Mouse (Mus musculus) liver, embryonic 14.5 days (tissue): Measurements from ENCODE around the gene Ugt8a. TPM values are rescaled to one million over a fixed set of nuclear protein-coding genes. Genes with fewer than 3 reads are reported as not detected.

Experiments used
- ATAC-seq: fragments of 200-750 bp; cut with Nextera tagmentation; 2 replicates; pipeline ENCODE4 v1.8.0; 2017; ENCODE audit warnings: moderate number of reproducible peaks, mild to moderate bottlenecking, moderate library complexity; ENCODE audit not compliant: insufficient read depth
- DNase-seq, 3 experiments: peaks; one replicate each; pipeline ENCODE4 v3.0.0-alpha.2; 2012 to 2013; ENCODE audit warnings: low read depth in 3 of 3, low spot score in 3 of 3
- H3K27ac ChIP-seq: fragments of 300-500 bp; sonication (generic); 2 replicates; pipeline ENCODE4 v1.5.1; 2014; ENCODE audit warnings: moderate library complexity, mild to moderate bottlenecking, control low read depth, inconsistent platforms
- H3K27me3 ChIP-seq: fragments of 300-500 bp; sonication (generic); 2 replicates; pipeline ENCODE4 v1.6.1; 2014; ENCODE audit warnings: mild to moderate bottlenecking, low read length, moderate library complexity; ENCODE audit not compliant: control insufficient read depth, insufficient read depth
- H3K36me3 ChIP-seq: fragments of 300-500 bp; sonication (generic); replicated peaks from 2 replicates; pipeline ENCODE4 v1.6.1; 2014; ENCODE audit warnings: low read depth; ENCODE audit not compliant: control insufficient read depth, insufficient read depth
- H3K4me1 ChIP-seq, 2 experiments: fragments of 200-500 bp in 1 of 2; fragments of 300-500 bp in 1 of 2; sonication (generic) in 1 of 2; replicated peaks; 2 replicates each; pipeline ENCODE4 v1.6.1; 2012 to 2014; ENCODE audit warnings: antibody characterized with exemption in 1 of 2, inconsistent platforms in 1 of 2, low read length in 1 of 2; ENCODE audit not compliant: control insufficient read depth in 2 of 2, insufficient read depth in 2 of 2
- H3K4me2 ChIP-seq: fragments of 300-500 bp; sonication (generic); 2 replicates; pipeline ENCODE4 v1.6.1; 2014; ENCODE audit warnings: low read depth, mild to moderate bottlenecking, control low read depth, moderate library complexity
- H3K4me3 ChIP-seq, 2 experiments: fragments of 200-500 bp in 1 of 2; fragments of 300-500 bp in 1 of 2; sonication (generic) in 1 of 2; 2 replicates each; pipeline ENCODE4 v1.5.1; 2012 to 2014; ENCODE audit warnings: low read depth in 2 of 2, low read length in 2 of 2, mild to moderate bottlenecking in 2 of 2, control low read depth in 1 of 2, inconsistent platforms in 1 of 2, moderate library complexity in 1 of 2; ENCODE audit not compliant: insufficient read depth in 1 of 2
- H3K9ac ChIP-seq: fragments of 300-500 bp; sonication (generic); replicated peaks from 2 replicates; pipeline ENCODE4 v1.6.1; 2014; ENCODE audit warnings: mild to moderate bottlenecking, control low read depth, moderate library complexity
- H3K9me3 ChIP-seq: fragments of 300-500 bp; sonication (generic); 2 replicates; pipeline ENCODE4 v1.6.1; 2016; ENCODE audit warnings: low read length, mixed read lengths; ENCODE audit not compliant: control insufficient read depth
- CTCF ChIP-seq: IDR thresholded peaks from 2 replicates; pipeline ENCODE4 v1.5.1; 2016; ENCODE audit warnings: antibody characterized with exemption, low read depth, control low read depth
- EP300 ChIP-seq: IDR thresholded peaks from 2 replicates; pipeline ENCODE4 v1.6.1; 2016; ENCODE audit warnings: antibody characterized with exemption, low read depth
- WGBS: fragments of 180-500 bp; shearing (Covaris S2); extraction: QIAGEN DNeasy Blood & Tissue Kit; methylation state at CpG from one replicate; pipeline ENCODE4 v1.1.7; 2014; ENCODE audit not compliant: insufficient replicate concordance; 5-methylcytosine and 5-hydroxymethylcytosine counted together
- polyA plus RNA-seq, 2 experiments: library from polyadenylated mRNA; depleted of rRNA in 1 of 2; stranded (reverse) in 1 of 2; unstranded in 1 of 2; fragments of >200 nt; fragmentation: Nextera tagmentation in 1 of 2; extraction: Ambion mirVana in 1 of 2; gene quantifications; 2 replicates each; pipeline versions ENCODE4 v1.2.1 to v1.2.3; 2012 to 2014

The Ugt8a gene
- polyA plus RNA-seq, 2 experiments, result 0.15 to 0.28 TPM

- no peak overlapping the region for H3K9ac ChIP-seq
- no peaks in the 10 kb centered on the region for H3K27me3 ChIP-seq
- H3K4me1 ChIP-seq, result no peaks in the 10 kb centered on the region
- no peak overlapping the region for H3K4me2 ChIP-seq
- ATAC-seq (no peak), DNase-seq (no peak)
- H3K9me3 ChIP-seq, result no peaks in the 10 kb centered on the region
- H3K36me3 ChIP-seq, result no peaks in the 10 kb centered on the region
- H3K27ac ChIP-seq, result no peak overlapping the region
- WGBS, result 51% methylated on average over 4 of the region's 4 CpGs
- TF ChIP-seq CTCF, result no peak
- TF ChIP-seq EP300, result no peak
- H3K4me3 ChIP-seq, result no peak overlapping the region
Observed at GRCm38 (mm10) chr3:125827256-125827655, 111.2 kb downstream of the Ugt8a start.

GRCm38 (mm10) chr3:125819741-125820140 lies 118.7 kb downstream of the Ugt8a start:
- ATAC-seq, result no peak
- Histone ChIP-seq H3K4me3 (no peak overlapping the region), H3K4me1 (no peaks in the 10 kb centered on the region), H3K36me3 (no peaks in the 10 kb centered on the region), H3K4me2 (no peak overlapping the region), H3K9ac (no peak overlapping the region), H3K27me3 (no peaks in the 10 kb centered on the region), H3K9me3 (no peaks in the 10 kb centered on the region), H3K27ac (no peak overlapping the region)
- no peak for TF ChIP-seq EP300
- TF ChIP-seq CTCF, result no peak
- no peak for DNase-seq
